Mouse (Mus musculus): ENCODE data around the gene Gm17662.

GRCm38 (mm10) chr4:104857029-104857428, at the start of gene Gm17662:
- no peak for TF ChIP-seq POLR2A (IDR thresholded peaks at IDR 0.05; ENCODE audit: borderline replicate concordance, control insufficient read depth, low read depth, low read length)
- no peak for TF ChIP-seq CTCF (IDR thresholded peaks at IDR 0.05; ENCODE audit: control insufficient read depth, insufficient read depth, low read length)

Measured in bone marrow, adult 2 months (tissue).